Mouse (Mus musculus): ENCODE results near the gene Pop5.

DNA sequence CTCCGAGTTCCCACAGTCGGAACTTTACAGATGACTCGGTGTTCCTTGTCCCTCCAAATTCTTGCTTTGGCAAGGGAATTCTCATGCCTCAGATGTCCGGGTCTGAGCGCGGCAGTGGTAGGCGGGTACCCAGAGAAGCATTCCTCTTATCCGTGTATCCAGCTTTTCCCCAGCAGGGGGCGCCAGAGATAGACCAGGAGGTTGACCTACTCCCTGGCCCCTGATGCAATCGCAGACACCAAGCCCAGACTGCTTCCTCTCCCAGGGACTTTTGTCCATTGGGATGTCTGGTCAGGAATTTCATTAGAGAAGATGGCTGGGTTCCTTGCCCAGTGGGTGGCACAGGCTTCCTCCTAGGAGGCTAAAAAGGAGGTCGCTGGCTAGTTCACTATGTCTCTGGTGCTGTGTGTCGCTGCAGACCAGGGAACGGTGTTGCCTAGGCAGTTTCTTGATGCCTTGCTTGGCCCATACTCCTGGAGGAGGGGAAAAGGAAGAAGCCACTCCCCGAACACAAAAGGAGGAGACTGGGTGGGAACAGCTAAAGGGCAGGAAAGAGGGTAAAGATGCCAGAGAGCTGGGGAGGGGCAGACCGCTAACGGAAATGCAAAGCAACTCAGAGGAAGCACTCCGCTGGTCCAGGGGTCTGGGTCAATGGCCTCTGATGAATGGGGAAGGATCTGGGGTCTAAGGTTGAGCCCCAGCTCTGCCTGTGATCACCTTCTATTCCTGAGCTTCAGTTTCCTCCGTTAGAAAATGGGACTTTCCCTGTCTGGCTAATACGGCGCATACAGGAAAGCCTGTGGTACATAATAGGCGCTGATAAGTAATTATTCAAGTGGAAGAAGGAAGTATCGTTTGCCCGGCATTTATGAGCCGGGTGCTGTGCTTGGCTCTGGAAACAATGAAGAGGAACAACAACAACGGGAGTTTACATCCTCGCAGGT is 48.2 kb upstream of the Pop5 start:
- peak; percentile 69; the same call in 1 of the 2 replicates for TF ChIP-seq CTCF (IDR thresholded peaks at IDR 0.05; ENCODE audit: extremely low read depth, insufficient read depth, insufficient read length, insufficient replicate concordance)
- no peak for TF ChIP-seq POLR2A (IDR thresholded peaks at IDR 0.05; ENCODE audit: low read depth, low read length)
